Mouse (Mus musculus) myocyte (in vitro differentiated cells): ENCODE results near the gene Lpar1. TPM values are rescaled to one million over a fixed set of nuclear protein-coding genes. Genes with fewer than 3 reads are reported as not detected.

ENCODE experiments used
- H3K27me3 ChIP-seq: one replicate; pipeline ENCODE4 v1.6.1; 2011; ENCODE audit not compliant: control insufficient read depth, insufficient read depth, insufficient read length
- H3K36me3 ChIP-seq: one replicate; pipeline ENCODE4 v1.6.1; 2011; ENCODE audit not compliant: control insufficient read depth, insufficient read depth
- H3K4me2 ChIP-seq: one replicate; pipeline ENCODE4 v1.6.1; 2011; ENCODE audit warnings: low read depth, control low read depth
- H3K4me3 ChIP-seq: one replicate; pipeline ENCODE4 v1.5.1; 2011; ENCODE audit warnings: mild to moderate bottlenecking, control low read depth, moderate library complexity
- H3K79me2 ChIP-seq: one replicate; pipeline ENCODE4 v1.6.1; 2011; ENCODE audit not compliant: control insufficient read depth, insufficient read depth
- H3ac ChIP-seq: one replicate; pipeline ENCODE4 v1.6.1; 2011; ENCODE audit not compliant: control insufficient read depth, insufficient read length
- CEBPB ChIP-seq: IDR thresholded peaks from 2 replicates; pipeline ENCODE4 v1.6.1; 2011; ENCODE audit warnings: mild to moderate bottlenecking, moderate library complexity; ENCODE audit not compliant: poor library complexity, insufficient read depth, severe bottlenecking
- E2F4 ChIP-seq: IDR thresholded peaks from one replicate; pipeline ENCODE4 v1.6.1; 2011; ENCODE audit warnings: mild to moderate bottlenecking, control low read depth, moderate library complexity; ENCODE audit not compliant: insufficient read depth
- MAX ChIP-seq: IDR thresholded peaks from one replicate; pipeline ENCODE4 v1.6.1; 2011; ENCODE audit warnings: low read depth, mild to moderate bottlenecking, control low read depth
- MYOD1 ChIP-seq, 3 experiments: IDR thresholded peaks; one replicate each; pipeline ENCODE4 v1.6.1; 2011; ENCODE audit warnings: control low read depth in 2 of 3, low read depth in 2 of 3, mild to moderate bottlenecking in 2 of 3, moderate library complexity in 1 of 3; ENCODE audit not compliant: insufficient read length in 2 of 3, control insufficient read depth in 1 of 3
- MYOG ChIP-seq, 3 experiments: IDR thresholded peaks; one replicate each; pipeline ENCODE4 v1.6.1; 2011; ENCODE audit warnings: control low read depth in 2 of 3, low read depth in 2 of 3, mild to moderate bottlenecking in 2 of 3; ENCODE audit not compliant: insufficient read length in 2 of 3, control insufficient read depth in 1 of 3, insufficient read depth in 1 of 3
- POLR2A ChIP-seq: IDR thresholded peaks from one replicate; pipeline ENCODE4 v1.6.1; 2011; ENCODE audit warnings: low read depth, mild to moderate bottlenecking, control low read depth, moderate library complexity; ENCODE audit not compliant: insufficient read length
- POLR2AphosphoS2 ChIP-seq: IDR thresholded peaks from one replicate; pipeline ENCODE4 v1.6.1; 2011; ENCODE audit warnings: low read depth, control low read depth; ENCODE audit not compliant: insufficient read length
- REST ChIP-seq: IDR thresholded peaks from one replicate; pipeline ENCODE4 v1.6.1; 2011; ENCODE audit warnings: mild to moderate bottlenecking, control low read depth, moderate library complexity; ENCODE audit not compliant: insufficient read depth, insufficient read length
- SRF ChIP-seq: IDR thresholded peaks from one replicate; pipeline ENCODE4 v1.6.1; 2011; ENCODE audit warnings: low read depth; ENCODE audit not compliant: control insufficient read depth, insufficient read length
- TCF12 ChIP-seq: IDR thresholded peaks from one replicate; pipeline ENCODE4 v1.6.1; 2011; ENCODE audit warnings: mild to moderate bottlenecking, control low read depth; ENCODE audit not compliant: poor library complexity, insufficient read depth, severe bottlenecking
- TCF3 ChIP-seq: IDR thresholded peaks from one replicate; pipeline ENCODE4 v1.6.1; 2011; ENCODE audit warnings: low read depth, control low read depth; ENCODE audit not compliant: insufficient read length
- USF1 ChIP-seq: IDR thresholded peaks from one replicate; pipeline ENCODE4 v1.6.1; 2011; ENCODE audit warnings: low read depth, mild to moderate bottlenecking, control low read depth, moderate library complexity
- polyA plus RNA-seq: library from polyadenylated mRNA; unstranded; fragments of >200 nt; fragmentation: generic; extraction: Trizol; gene quantifications from one replicate; pipeline ENCODE4 v1.2.1, GENCODE M21; 2012; ENCODE audit warnings: missing spikeins

Gene Lpar1
- polyA plus RNA-seq, 1 experiment: 14.1 TPM

GRCm38 (mm10) chr4:58471203-58471910, 82.3 kb downstream of the Lpar1 start:
- no peak overlapping the region for H3K4me3 ChIP-seq
- no peaks in the 10 kb centered on the region for H3K36me3 ChIP-seq
- H3K27me3 ChIP-seq: no peaks in the 10 kb centered on the region
- no peak overlapping the region for H3ac ChIP-seq
- H3K4me2 ChIP-seq: no peak overlapping the region
- TF ChIP-seq MAX (no peak), USF1 (peak; percentile 8)
- H3K79me2 ChIP-seq: peaks cover 10% of the 10 kb centered on the region

- H3K79me2 ChIP-seq: peaks cover 10% of the 10 kb centered on the region
- no peaks in the 10 kb centered on the region for H3K36me3 ChIP-seq
- TF ChIP-seq POLR2A (no peak), CEBPB (peak; percentile 71; the same call in 1 of the 2 replicates)
- H3K4me2 ChIP-seq: peak overlapping the region; percentile 50
- H3K4me3 ChIP-seq: no peak overlapping the region
- H3K27me3 ChIP-seq: no peaks in the 10 kb centered on the region
- no peak overlapping the region for H3ac ChIP-seq
These were observed 83.8 kb downstream of the Lpar1 start for GRCm38 (mm10) chr4:58469651-58470592.

- Histone ChIP-seq H3K4me3 (no peak overlapping the region), H3K36me3 (no peaks in the 10 kb centered on the region), H3K27me3 (no peaks in the 10 kb centered on the region), H3ac (no peak overlapping the region), H3K4me2 (peak overlapping the region; percentile 50), H3K79me2 (peaks cover 10% of the 10 kb centered on the region)
- no peak for TF ChIP-seq CEBPB
- peak in 1 of 3 experiments; percentile 24 for TF ChIP-seq MYOD1 (IDR thresholded peaks at IDR 0.05; ENCODE audit: control insufficient read depth in 1 of 3, insufficient read length in 2 of 3, low read depth in 2 of 3)
These were observed 84.7 kb downstream of the Lpar1 start for GRCm38 (mm10) chr4:58469035-58469434.

GRCm38 (mm10) chr4:58465586-58465985, 88.1 kb downstream of the Lpar1 start:
- no peaks in the 10 kb centered on the region for H3K36me3 ChIP-seq
- TF ChIP-seq CEBPB (no peak), TCF12 (no peak), MYOG (IDR thresholded peaks at IDR 0.05; ENCODE audit: control insufficient read depth in 1 of 3, insufficient read depth in 1 of 3, insufficient read length in 2 of 3, low read depth in 2 of 3) (no peak), POLR2AphosphoS2 (no peak), MYOD1 (IDR thresholded peaks at IDR 0.05; ENCODE audit: control insufficient read depth in 1 of 3, insufficient read length in 2 of 3, low read depth in 2 of 3) (no peak)
- H3K27me3 ChIP-seq: no peaks in the 10 kb centered on the region
- H3ac ChIP-seq: no peak overlapping the region
- H3K79me2 ChIP-seq: peaks cover 10% of the 10 kb centered on the region
- H3K4me2 ChIP-seq: no peak overlapping the region
- H3K4me3 ChIP-seq: no peak overlapping the region

- Histone ChIP-seq H3K4me2 (peak overlapping the region; percentile 65), H3K79me2 (peaks cover 10% of the 10 kb centered on the region), H3ac (no peak overlapping the region), H3K27me3 (no peaks in the 10 kb centered on the region), H3K4me3 (no peak overlapping the region), H3K36me3 (no peaks in the 10 kb centered on the region)
- TF ChIP-seq USF1: peak; percentile 78
- TF ChIP-seq REST: no peak
- 0 out of 2 replicates have a peak, but pooled peaks have one; percentile 27 for TF ChIP-seq CEBPB
- TF ChIP-seq SRF: no peak
- TF ChIP-seq E2F4: no peak
- TF ChIP-seq POLR2AphosphoS2: no peak
- TF ChIP-seq MAX: no peak
- peak in 1 of 3 experiments; percentile 76 for TF ChIP-seq MYOG (IDR thresholded peaks at IDR 0.05; ENCODE audit: control insufficient read depth in 1 of 3, insufficient read depth in 1 of 3, insufficient read length in 2 of 3, low read depth in 2 of 3)
- peak in 1 of 3 experiments; percentile 75 for TF ChIP-seq MYOD1 (IDR thresholded peaks at IDR 0.05; ENCODE audit: control insufficient read depth in 1 of 3, insufficient read length in 2 of 3, low read depth in 2 of 3)
- TF ChIP-seq POLR2A: no peak
- no peak for TF ChIP-seq TCF3
- peak; percentile 2 for TF ChIP-seq TCF12
These were observed 89.1 kb downstream of the Lpar1 start for GRCm38 (mm10) chr4:58464390-58465164.
